Mouse (Mus musculus): Measurements from ENCODE around the gene Xpo4. TPM values are rescaled to one million over a fixed set of nuclear protein-coding genes. Genes with fewer than 3 reads are reported as not detected.
A peak's percentile ranks its signal among the peaks of the same experiment; 100 is the strongest.

Xpo4 gene
- polyA plus RNA-seq, 1 experiment: 8.9 TPM

GRCm38 (mm10) chr14:57534961-57535360, 130.3 kb downstream of the Xpo4 start:
- no peak overlapping the region for H3K4me3 ChIP-seq (ENCODE audit: insufficient read depth, low read length)
- H3K27ac ChIP-seq (ENCODE audit: insufficient read depth, low read depth, low read length): no peak overlapping the region
- TF ChIP-seq CTCF (IDR thresholded peaks at IDR 0.05; ENCODE audit: low read depth, low read length): no peak
- peaks cover 10% of the 10 kb centered on the region for H3K4me1 ChIP-seq (ENCODE audit: control insufficient read depth, insufficient read depth, low read length)

GRCm38 (mm10) chr14:57534346-57534745, 130.9 kb downstream of the Xpo4 start:
- Histone ChIP-seq H3K4me3 (ENCODE audit: insufficient read depth, low read length) (no peak overlapping the region), H3K27ac (ENCODE audit: insufficient read depth, low read depth, low read length) (no peak overlapping the region), H3K4me1 (ENCODE audit: control insufficient read depth, insufficient read depth, low read length) (peaks cover 10% of the 10 kb centered on the region)
- TF ChIP-seq POLR2A (IDR thresholded peaks at IDR 0.05; ENCODE audit: borderline replicate concordance, low read depth, low read length) (no peak), CTCF (IDR thresholded peaks at IDR 0.05; ENCODE audit: low read depth, low read length) (no peak)

GRCm38 (mm10) chr14:57533841-57534240, 131.4 kb downstream of the Xpo4 start:
- Histone ChIP-seq H3K4me1 (ENCODE audit: control insufficient read depth, insufficient read depth, low read length) (peaks cover 10% of the 10 kb centered on the region), H3K4me3 (ENCODE audit: insufficient read depth, low read length) (no peak overlapping the region), H3K27ac (ENCODE audit: insufficient read depth, low read depth, low read length) (no peak overlapping the region)
- no peak for TF ChIP-seq CTCF (IDR thresholded peaks at IDR 0.05; ENCODE audit: low read depth, low read length)
- TF ChIP-seq POLR2A (IDR thresholded peaks at IDR 0.05; ENCODE audit: borderline replicate concordance, low read depth, low read length): no peak

- TF ChIP-seq CTCF (IDR thresholded peaks at IDR 0.05; ENCODE audit: low read depth, low read length): peak; percentile 91
- TF ChIP-seq POLR2A (IDR thresholded peaks at IDR 0.05; ENCODE audit: borderline replicate concordance, low read depth, low read length): no peak
- peaks cover 10% of the 10 kb centered on the region for H3K4me1 ChIP-seq (ENCODE audit: control insufficient read depth, insufficient read depth, low read length)
- H3K4me3 ChIP-seq (ENCODE audit: insufficient read depth, low read length): no peak overlapping the region
- H3K27ac ChIP-seq (ENCODE audit: insufficient read depth, low read depth, low read length): no peak overlapping the region
Observed at GRCm38 (mm10) chr14:57533214-57533613, 132.0 kb downstream of the Xpo4 start.

GRCm38 (mm10) chr14:57532577-57532976, 132.7 kb downstream of the Xpo4 start:
- no peak overlapping the region for H3K4me3 ChIP-seq (ENCODE audit: insufficient read depth, low read length)
- TF ChIP-seq CTCF (IDR thresholded peaks at IDR 0.05; ENCODE audit: low read depth, low read length) (no peak), POLR2A (IDR thresholded peaks at IDR 0.05; ENCODE audit: borderline replicate concordance, low read depth, low read length) (no peak)
- H3K27ac ChIP-seq (ENCODE audit: insufficient read depth, low read depth, low read length): no peak overlapping the region
- H3K4me1 ChIP-seq (ENCODE audit: control insufficient read depth, insufficient read depth, low read length): peaks cover 6% of the 10 kb centered on the region

- Histone ChIP-seq H3K27ac (ENCODE audit: insufficient read depth, low read depth, low read length) (no peak overlapping the region), H3K4me3 (ENCODE audit: insufficient read depth, low read length) (no peak overlapping the region), H3K4me1 (ENCODE audit: control insufficient read depth, insufficient read depth, low read length) (peaks cover 3% of the 10 kb centered on the region)
- TF ChIP-seq POLR2A (IDR thresholded peaks at IDR 0.05; ENCODE audit: borderline replicate concordance, low read depth, low read length) (no peak), CTCF (IDR thresholded peaks at IDR 0.05; ENCODE audit: low read depth, low read length) (no peak)
Observed at GRCm38 (mm10) chr14:57529786-57530515, 135.3 kb downstream of the Xpo4 start.

- Histone ChIP-seq H3K4me1 (ENCODE audit: control insufficient read depth, insufficient read depth, low read length) (peaks cover 3% of the 10 kb centered on the region), H3K27ac (ENCODE audit: insufficient read depth, low read depth, low read length) (no peak overlapping the region), H3K4me3 (ENCODE audit: insufficient read depth, low read length) (no peak overlapping the region)
- TF ChIP-seq POLR2A (IDR thresholded peaks at IDR 0.05; ENCODE audit: borderline replicate concordance, low read depth, low read length) (no peak), CTCF (IDR thresholded peaks at IDR 0.05; ENCODE audit: low read depth, low read length) (no peak)
Observed at GRCm38 (mm10) chr14:57529086-57529785, 136.0 kb downstream of the Xpo4 start.

- H3K27ac ChIP-seq (ENCODE audit: insufficient read depth, low read depth, low read length): no peak overlapping the region
- TF ChIP-seq POLR2A (IDR thresholded peaks at IDR 0.05; ENCODE audit: borderline replicate concordance, low read depth, low read length): no peak
- no peak for TF ChIP-seq CTCF (IDR thresholded peaks at IDR 0.05; ENCODE audit: low read depth, low read length)
- H3K4me1 ChIP-seq (ENCODE audit: control insufficient read depth, insufficient read depth, low read length): peaks cover 3% of the 10 kb centered on the region
- no peak overlapping the region for H3K4me3 ChIP-seq (ENCODE audit: insufficient read depth, low read length)
Observed at GRCm38 (mm10) chr14:57527598-57527997, 137.6 kb downstream of the Xpo4 start.

Other genes starting within 250 kb of the Xpo4 start
- 7.8 and 10.2 TPM in 2 replicates for gene Ift88, start 241.4 kb downstream of the Xpo4 start, polyA plus RNA-seq (2012; ENCODE audit: insufficient read depth, insufficient read length, missing spikeins)
- not detected in 2 replicates for gene Il17d, start 140.7 kb downstream of the Xpo4 start, polyA plus RNA-seq (2012; ENCODE audit: insufficient read depth, insufficient read length, missing spikeins)
- 30.7 and 32.2 TPM in 2 replicates for gene Eef1akmt1, start 93.8 kb downstream of the Xpo4 start, polyA plus RNA-seq (2012; ENCODE audit: insufficient read depth, insufficient read length, missing spikeins)
- gene Gm49361, start 80.7 kb upstream of the Xpo4 start, polyA plus RNA-seq (2012; ENCODE audit: insufficient read depth, insufficient read length, missing spikeins): not detected in 2 replicates
- 22.4 and 27.6 TPM in 2 replicates for gene Lats2, start 93.0 kb upstream of the Xpo4 start, polyA plus RNA-seq (2012; ENCODE audit: insufficient read depth, insufficient read length, missing spikeins)
- 13.7 and 76.3 TPM in 2 replicates for gene Sap18, start 132.8 kb upstream of the Xpo4 start, polyA plus RNA-seq (2012; ENCODE audit: insufficient read depth, insufficient read length, missing spikeins)
- gene Ska3, start 160.8 kb upstream of the Xpo4 start, polyA plus RNA-seq (2012; ENCODE audit: insufficient read depth, insufficient read length, missing spikeins): 12.0 and 13.3 TPM in 2 replicates
- 53.4 and 65.6 TPM in 2 replicates for gene Mrpl57, start 160.8 kb upstream of the Xpo4 start, polyA plus RNA-seq (2012; ENCODE audit: insufficient read depth, insufficient read length, missing spikeins)
- 52.4 and 58.7 TPM in 2 replicates for gene Zdhhc20, start 224.8 kb upstream of the Xpo4 start, polyA plus RNA-seq (2012; ENCODE audit: insufficient read depth, insufficient read length, missing spikeins)

All from bone marrow macrophage, adult 2 months (primary cell).